Mouse (Mus musculus) CD4-positive helper T cell, adult 2 months (primary cell): ENCODE results near the gene Irs3.

Source experiments
- DNase-seq: peaks from one replicate; pipeline ENCODE4 v3.0.0-alpha.2; 2012; ENCODE audit warnings: low read depth, missing footprints, low spot score

Irs3 gene

DNA sequence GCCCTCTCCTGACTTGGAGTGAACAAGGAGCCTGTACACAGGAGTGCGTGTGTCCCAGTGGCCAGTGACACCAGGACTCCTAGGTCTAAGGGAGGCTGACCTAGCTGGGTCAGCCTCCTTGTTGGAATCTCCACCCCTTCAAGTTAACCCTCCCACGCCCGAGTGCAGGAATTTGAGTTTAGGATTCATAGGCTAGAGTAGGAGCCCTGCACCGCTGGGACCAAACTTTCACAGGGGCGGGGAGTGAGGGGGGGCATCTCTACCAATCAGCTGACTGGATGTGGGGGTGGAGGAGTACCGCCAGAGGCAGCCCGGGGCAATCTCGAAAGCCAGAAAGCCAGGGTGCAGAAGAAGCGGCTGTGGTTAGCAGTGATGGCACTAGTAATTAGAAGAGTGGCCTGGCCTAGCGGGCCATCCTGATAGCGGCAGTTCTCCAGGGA, at the start of gene Irs3:
TSS of gene Irs3 (minus strand) at position 63 of the 440 bp plus-strand sequence.
- peak; percentile 23 for DNase-seq

DNA sequence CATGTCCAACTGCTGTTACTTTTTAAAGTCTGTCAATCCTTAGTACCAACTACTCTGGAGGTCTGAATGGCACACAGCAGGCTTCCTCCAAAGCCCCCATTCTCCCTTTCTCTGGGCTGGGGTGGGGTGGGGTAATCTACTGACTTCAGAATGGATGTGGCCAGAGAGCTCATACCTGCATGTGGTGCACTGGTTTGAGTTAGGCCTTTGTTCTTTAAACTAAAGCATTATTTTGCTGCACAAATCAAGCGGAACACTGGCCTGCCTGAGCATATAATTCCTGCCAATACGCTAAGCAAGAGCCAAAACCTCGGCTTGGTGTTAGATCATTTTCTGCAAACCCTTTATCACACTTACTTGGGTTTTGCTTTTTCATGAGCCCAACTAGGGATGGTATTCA, 49.3 kb upstream of the Irs3 start:
- no peak for DNase-seq

- peak; percentile 52 for DNase-seq
These were observed 46.4 kb upstream of the Irs3 start for GRCm38 (mm10) chr5:137691881-137692280.

GRCm38 (mm10) chr5:137690531-137690930, 45.0 kb upstream of the Irs3 start:
- no peak for DNase-seq

- no peak for DNase-seq
These were observed 44.5 kb upstream of the Irs3 start for GRCm38 (mm10) chr5:137689974-137690373.

DNA sequence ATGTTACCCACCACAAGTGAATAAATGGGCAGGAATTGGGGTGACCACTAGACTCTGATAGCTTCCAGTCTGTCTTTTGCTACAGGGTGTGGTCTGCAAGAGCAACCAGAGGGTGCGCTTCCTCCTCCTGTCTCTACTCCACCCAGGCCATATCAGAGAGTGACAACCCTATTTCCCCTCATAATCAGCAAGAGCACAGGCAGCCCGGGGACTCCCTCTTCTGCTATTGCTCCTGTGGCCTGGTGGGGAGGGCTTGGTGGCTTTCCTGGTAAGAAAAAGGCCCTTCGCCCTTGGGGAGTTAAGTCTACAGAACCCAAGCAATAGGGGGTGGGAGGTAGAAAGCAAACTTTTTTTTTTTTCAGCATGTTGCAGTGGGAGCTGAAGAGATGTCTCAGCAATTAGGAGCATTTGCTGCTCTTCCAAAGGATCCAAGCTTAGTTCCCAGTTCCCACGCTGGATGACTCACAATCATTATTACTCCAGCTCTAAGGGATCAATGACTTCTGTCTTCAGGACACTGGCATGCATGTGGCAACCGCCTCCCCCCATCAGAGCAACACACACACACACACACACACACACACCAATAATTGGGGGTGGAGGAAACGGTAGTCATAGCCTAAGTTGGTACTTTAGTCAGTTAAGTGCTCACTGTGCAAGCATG, 40.7 kb upstream of the Irs3 start:
- DNase-seq = peak; percentile 46

GRCm38 (mm10) chr5:137685653-137686052, 40.1 kb upstream of the Irs3 start:
- DNase-seq = no peak

GRCm38 (mm10) chr5:137684294-137685123, 39.0 kb upstream of the Irs3 start, which contains the start of gene Agfg2:
TSS of gene Agfg2 (minus strand) at chr5:137684726.
- DNase-seq = peak; percentile 100

- DNase-seq = peak; percentile 55
These were observed 38.1 kb upstream of the Irs3 start for GRCm38 (mm10) chr5:137683388-137684293.

- DNase-seq = no peak
These were observed 37.0 kb upstream of the Irs3 start for GRCm38 (mm10) chr5:137682526-137682925.

DNA sequence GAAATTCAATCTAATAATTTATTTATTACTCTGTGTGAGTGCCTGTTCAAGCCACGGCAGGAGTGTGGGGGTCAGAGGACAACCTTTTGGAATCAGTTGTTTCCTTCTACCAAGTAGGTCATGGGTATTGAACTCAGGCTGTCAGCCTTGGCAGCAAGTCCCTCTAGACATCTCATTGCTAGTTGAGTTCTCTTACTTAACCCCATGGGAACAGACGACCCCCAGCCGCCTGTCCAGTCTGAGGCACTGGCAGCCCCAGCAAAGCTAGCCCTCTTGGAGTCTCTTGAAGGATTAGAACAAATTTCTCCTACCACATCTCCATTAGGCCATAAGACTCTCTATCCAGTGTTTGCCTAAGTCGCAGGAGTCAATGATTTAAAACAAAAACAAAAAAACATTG, 34.2 kb upstream of the Irs3 start:
- no peak for DNase-seq

GRCm38 (mm10) chr5:137678736-137679135, 33.2 kb upstream of the Irs3 start:
- DNase-seq = no peak

GRCm38 (mm10) chr5:137677859-137678258, 32.3 kb upstream of the Irs3 start:
- DNase-seq = no peak

GRCm38 (mm10) chr5:137674786-137675185, 29.3 kb upstream of the Irs3 start:
- DNase-seq = no peak

DNA sequence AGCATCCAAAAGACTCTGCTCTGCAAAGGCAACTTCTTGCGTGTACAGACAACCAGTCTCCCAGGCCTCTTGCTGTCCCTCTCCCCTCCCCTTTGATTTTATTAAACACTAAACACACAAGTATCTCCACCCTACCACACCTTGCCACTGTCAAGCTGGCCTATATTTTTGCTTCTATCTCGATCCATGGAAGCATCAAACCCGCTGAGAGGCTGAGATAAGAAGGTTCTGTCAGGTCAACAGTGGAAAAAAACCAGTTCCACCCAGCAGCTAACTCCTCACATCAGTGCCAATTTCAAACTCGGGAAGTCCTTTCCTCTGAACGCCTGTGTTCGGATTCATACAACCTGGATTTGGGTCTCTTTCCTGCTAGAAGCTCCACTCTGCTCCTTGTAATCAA, 27.5 kb upstream of the Irs3 start:
- DNase-seq = no peak

DNA sequence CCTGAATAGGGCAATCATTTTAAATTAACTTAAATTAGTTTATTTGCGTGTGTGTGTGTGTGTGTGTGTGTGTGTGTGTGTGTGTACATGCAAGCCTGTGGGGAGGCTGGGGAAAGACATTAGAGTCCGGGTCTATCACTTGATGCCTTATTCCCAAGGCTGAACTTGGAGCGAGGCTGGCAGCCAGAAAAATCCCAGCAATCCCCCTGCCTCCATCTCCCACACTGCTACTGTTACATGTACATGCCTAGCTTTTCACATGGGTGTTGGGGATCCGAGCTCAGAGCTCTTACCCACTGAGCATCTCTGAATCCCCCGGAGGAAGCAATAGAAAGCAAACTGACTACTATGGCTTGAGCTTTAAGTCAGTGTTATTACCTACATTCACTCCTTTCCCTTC, 26.8 kb upstream of the Irs3 start:
- DNase-seq = no peak

GRCm38 (mm10) chr5:137671443-137672240, 26.1 kb upstream of the Irs3 start:
- DNase-seq = no peak

- DNase-seq = peak; percentile 47
These were observed 24.7 kb upstream of the Irs3 start for GRCm38 (mm10) chr5:137670240-137670639.

- DNase-seq = no peak
These were observed 23.5 kb upstream of the Irs3 start for GRCm38 (mm10) chr5:137668971-137669370.

DNA sequence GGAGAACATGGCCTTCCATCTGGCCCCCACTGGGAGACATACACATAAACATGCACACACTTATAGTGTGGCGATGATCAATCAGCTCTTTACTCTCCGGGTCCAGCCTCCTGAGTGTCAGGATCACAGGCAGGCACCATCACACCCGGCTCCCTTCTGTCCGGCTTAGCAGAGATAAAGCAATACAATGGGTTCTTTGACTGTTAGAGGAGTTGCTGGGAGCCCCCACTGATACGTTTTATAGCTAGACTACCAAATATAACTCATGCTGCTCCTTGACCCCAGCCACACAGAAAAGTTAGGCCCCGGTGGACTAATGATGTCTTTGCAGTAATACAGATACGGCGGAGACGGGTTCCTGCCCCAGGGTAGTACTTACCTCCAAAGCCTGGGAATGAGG, 17.5 kb upstream of the Irs3 start:
- DNase-seq = no peak
